Mouse (Mus musculus): ENCODE data around the gene Ncor2.

Gene Ncor2

GRCm38 (mm10) chr5:125143114-125143872 is 35.7 kb downstream of the Ncor2 start:
- no peak for DNase-seq

- no peak for DNase-seq
These were observed 37.1 kb downstream of the Ncor2 start for GRCm38 (mm10) chr5:125141916-125142315.

GRCm38 (mm10) chr5:125141525-125141880 is 37.5 kb downstream of the Ncor2 start:
- DNase-seq, result no peak

- DNase-seq, result peak; percentile 98
These were observed 38.0 kb downstream of the Ncor2 start for GRCm38 (mm10) chr5:125140832-125141524.

GRCm38 (mm10) chr5:125140151-125140699 is 38.8 kb downstream of the Ncor2 start:
- peak; percentile 80 for DNase-seq

- no peak for DNase-seq
These were observed 39.4 kb downstream of the Ncor2 start for GRCm38 (mm10) chr5:125139669-125140068.

GRCm38 (mm10) chr5:125138841-125139430 is 40.1 kb downstream of the Ncor2 start:
- no peak for DNase-seq

GRCm38 (mm10) chr5:125137672-125138285 is 41.2 kb downstream of the Ncor2 start:
- DNase-seq, result no peak

GRCm38 (mm10) chr5:125136996-125137671 is 41.9 kb downstream of the Ncor2 start:
- DNase-seq, result no peak

- DNase-seq, result no peak
These were observed 42.6 kb downstream of the Ncor2 start for GRCm38 (mm10) chr5:125136296-125136995.

GRCm38 (mm10) chr5:125134795-125135468 is 44.1 kb downstream of the Ncor2 start:
- DNase-seq, result peak; percentile 55

GRCm38 (mm10) chr5:125134391-125134790 is 44.6 kb downstream of the Ncor2 start:
- DNase-seq, result no peak

- no peak for DNase-seq
These were observed 45.4 kb downstream of the Ncor2 start for GRCm38 (mm10) chr5:125133651-125134050.

- no peak for DNase-seq
These were observed 46.3 kb downstream of the Ncor2 start for GRCm38 (mm10) chr5:125132566-125133260.

- no peak for DNase-seq
These were observed 47.0 kb downstream of the Ncor2 start for GRCm38 (mm10) chr5:125132069-125132468.

GRCm38 (mm10) chr5:125130406-125130805 is 48.6 kb downstream of the Ncor2 start:
- DNase-seq, result no peak

GRCm38 (mm10) chr5:125128939-125129385 is 50.1 kb downstream of the Ncor2 start:
- DNase-seq, result no peak

GRCm38 (mm10) chr5:125127920-125128319 is 51.1 kb downstream of the Ncor2 start:
- no peak for DNase-seq

- DNase-seq, result no peak
These were observed 51.6 kb downstream of the Ncor2 start for GRCm38 (mm10) chr5:125127426-125127825.

- no peak for DNase-seq
These were observed 53.0 kb downstream of the Ncor2 start for GRCm38 (mm10) chr5:125125966-125126464.

Data from right cerebral cortex, postnatal 25 days (tissue).